ENCODE assay signal across 9 mouse cellular contexts in genomic region chr6:91472319-91472718, GRCm38 (mm10). TPM values are rescaled to one million over a fixed set of nuclear protein-coding genes. Genes with fewer than 3 reads are reported as not detected.
A peak's percentile ranks its signal among the peaks of the same experiment; 100 is the strongest.
DNase-seq lines count a peak whose midpoint lies in the region; ATAC-seq lines count a peak whose summit lies in the region.
"Had no signal": no experiment of that assay in that cellular context is flagged by ENCODE, and none has a peak within 500 bp of the region (broad histone marks: within the 10 kb centered on the region; RNA-seq: fewer than 3 reads in every experiment).

No protein-coding gene starts in this region.

- H3K4me2 ChIP-seq in hindbrain, embryonic 16.5 days (ENCODE audit: low read length): peak overlapping the region; percentile 75
- H3K4me2 ChIP-seq in midbrain, embryonic 12.5 days (replicated peaks): peak overlapping the region; percentile 67

- H3K9ac ChIP-seq in hindbrain, embryonic 16.5 days (ENCODE audit: low read depth, low read length): peak overlapping the region; percentile 81
- peak overlapping the region; percentile 76 for H3K9ac ChIP-seq in midbrain, embryonic 12.5 days (replicated peaks)

- WGBS in hindbrain, embryonic 16.5 days: 32% methylated on average over 6 of the region's 6 CpGs
- 32% methylated on average over 6 of the region's 6 CpGs for WGBS in midbrain, embryonic 12.5 days

- peaks cover 3% of the 10 kb centered on the region for H3K36me3 ChIP-seq in hindbrain, embryonic 16.5 days (ENCODE audit: control insufficient read depth, insufficient read depth, low read length)
- H3K36me3 ChIP-seq in midbrain, embryonic 12.5 days: peaks cover 20% of the 10 kb centered on the region

- peak; percentile 27 for DNase-seq in adrenal gland, postnatal 14 days
- no peak for DNase-seq in adrenal gland, adult 8-10 months
- DNase-seq in thymus, postnatal 0 days (ENCODE audit: low spot score): peak; percentile 42
- no peak for DNase-seq in thymus, postnatal 36 days
- no peak for DNase-seq in spleen, postnatal 14 days (ENCODE audit: low spot score in 2 of 2)

- ATAC-seq in hindbrain, embryonic 16.5 days: no peak
- no peak for ATAC-seq in midbrain, embryonic 12.5 days (ENCODE audit: low FRiP score, low read depth)
- ATAC-seq in megakaryocyte-erythroid progenitor cell, adult 5-6 weeks (replicated peaks; ENCODE audit: low FRiP score, low TSS enrichment, poor library complexity, severe bottlenecking): no peak

- H3K27me3 ChIP-seq in hindbrain, embryonic 16.5 days (replicated peaks; ENCODE audit: control insufficient read depth, insufficient read depth, low read length): no peaks in the 10 kb centered on the region
- H3K27me3 ChIP-seq in midbrain, embryonic 12.5 days: no peaks in the 10 kb centered on the region
- H3K27me3 ChIP-seq: Patski had no signal

- peaks cover 20% of the 10 kb centered on the region for H3K4me1 ChIP-seq in hindbrain, embryonic 16.5 days (ENCODE audit: control insufficient read depth, insufficient read depth, low read depth, low read length)
- peaks cover 34% of the 10 kb centered on the region for H3K4me1 ChIP-seq in midbrain, embryonic 12.5 days

- H3K27ac ChIP-seq in hindbrain, embryonic 16.5 days (ENCODE audit: low read depth, low read length): no peak overlapping the region; the same call in 1 of the 2 replicates
- H3K27ac ChIP-seq in midbrain, embryonic 12.5 days (replicated peaks): no peak overlapping the region

- peak overlapping the region; percentile 80 for H3K4me3 ChIP-seq in hindbrain, embryonic 16.5 days (ENCODE audit: low read length)
- peak overlapping the region; percentile 78 for H3K4me3 ChIP-seq in midbrain, embryonic 12.5 days

- H3K9me3 ChIP-seq in hindbrain, embryonic 16.5 days (ENCODE audit: control insufficient read depth, low read length): no peaks in the 10 kb centered on the region
- no peaks in the 10 kb centered on the region for H3K9me3 ChIP-seq in midbrain, embryonic 12.5 days

RNA-seq across cellular contexts. Expression of gene Chchd4, which starts 1.0 kb away (rescaled TPM):
- total RNA-seq in adrenal gland, postnatal 14 days (2021): 16.2 and 20.0 TPM in 2 replicates
- total RNA-seq in adrenal gland, adult 8-10 months (2022): 10 to 100 TPM; 16.6 to 19.3 (median 18.2) TPM
- 21.6 and 23.7 TPM in 2 replicates for polyA plus RNA-seq in thymus, postnatal 0 days (2015; fragmentation: Nextera tagmentation; extraction: Ambion mirVana)
- 39.1 and 40.8 TPM in 2 replicates for polyA plus RNA-seq in hindbrain, embryonic 16.5 days (2015; fragmentation: Nextera tagmentation; extraction: Ambion mirVana)
- 22.2 TPM in 2 replicates for polyA plus RNA-seq in midbrain, embryonic 12.5 days (2016; fragmentation: Nextera tagmentation; extraction: Ambion mirVana)
- 23.1 and 26.8 TPM in 2 replicates for total RNA-seq in megakaryocyte-erythroid progenitor cell, adult 5-6 weeks (2014; fragmentation: Nextera tagmentation)
- 24.1 and 24.9 TPM in 2 replicates for total RNA-seq in megakaryocyte-erythroid progenitor cell, adult 5-6 weeks (2017)

RNA-seq across cellular contexts. Expression of gene Tmem43, which starts 1.2 kb away (rescaled TPM):
- 27.6 and 34.2 TPM in 2 replicates for total RNA-seq in adrenal gland, postnatal 14 days (2021)
- 10 to 100 TPM; 46.0 to 70.9 (median 60.9) TPM for total RNA-seq in adrenal gland, adult 8-10 months (2022)
- 44.3 and 44.5 TPM in 2 replicates for polyA plus RNA-seq in thymus, postnatal 0 days (2015; fragmentation: Nextera tagmentation; extraction: Ambion mirVana)
- 49.8 and 57.0 TPM in 2 replicates for polyA plus RNA-seq in hindbrain, embryonic 16.5 days (2015; fragmentation: Nextera tagmentation; extraction: Ambion mirVana)
- polyA plus RNA-seq in midbrain, embryonic 12.5 days (2016; fragmentation: Nextera tagmentation; extraction: Ambion mirVana): 61.5 and 63.4 TPM in 2 replicates
- 18.7 and 19.4 TPM in 2 replicates for total RNA-seq in megakaryocyte-erythroid progenitor cell, adult 5-6 weeks (2014; fragmentation: Nextera tagmentation)
- 16.0 and 22.4 TPM in 2 replicates for total RNA-seq in megakaryocyte-erythroid progenitor cell, adult 5-6 weeks (2017)

RNA-seq across cellular contexts. Expression of gene Xpc, which starts 43.4 kb away (rescaled TPM):
- total RNA-seq in adrenal gland, postnatal 14 days (2021): 12.5 and 14.6 TPM in 2 replicates
- 10 to 100 TPM; 19.6 to 24.0 (median 22.6) TPM for total RNA-seq in adrenal gland, adult 8-10 months (2022)
- polyA plus RNA-seq in thymus, postnatal 0 days (2015; fragmentation: Nextera tagmentation; extraction: Ambion mirVana): 26.4 and 27.5 TPM in 2 replicates
- polyA plus RNA-seq in hindbrain, embryonic 16.5 days (2015; fragmentation: Nextera tagmentation; extraction: Ambion mirVana): 15.8 and 17.0 TPM in 2 replicates
- polyA plus RNA-seq in midbrain, embryonic 12.5 days (2016; fragmentation: Nextera tagmentation; extraction: Ambion mirVana): 26.2 and 26.5 TPM in 2 replicates
- 8.8 and 10.4 TPM in 2 replicates for total RNA-seq in megakaryocyte-erythroid progenitor cell, adult 5-6 weeks (2014; fragmentation: Nextera tagmentation)
- 25.1 and 35.4 TPM in 2 replicates for total RNA-seq in megakaryocyte-erythroid progenitor cell, adult 5-6 weeks (2017)

RNA-seq across cellular contexts. Expression of gene Lsm3, which starts 43.4 kb away (rescaled TPM):
- total RNA-seq in adrenal gland, postnatal 14 days (2021): 38.2 and 39.5 TPM in 2 replicates
- 10 to 100 TPM; 29.6 to 42.9 (median 37.4) TPM for total RNA-seq in adrenal gland, adult 8-10 months (2022)
- polyA plus RNA-seq in thymus, postnatal 0 days (2015; fragmentation: Nextera tagmentation; extraction: Ambion mirVana): 327 and 351 TPM in 2 replicates
- 136 and 139 TPM in 2 replicates for polyA plus RNA-seq in hindbrain, embryonic 16.5 days (2015; fragmentation: Nextera tagmentation; extraction: Ambion mirVana)
- 216 and 231 TPM in 2 replicates for polyA plus RNA-seq in midbrain, embryonic 12.5 days (2016; fragmentation: Nextera tagmentation; extraction: Ambion mirVana)
- 211 and 214 TPM in 2 replicates for total RNA-seq in megakaryocyte-erythroid progenitor cell, adult 5-6 weeks (2014; fragmentation: Nextera tagmentation)
- total RNA-seq in megakaryocyte-erythroid progenitor cell, adult 5-6 weeks (2017): 372 and 520 TPM in 2 replicates

Comparison
In these comparisons a context has a peak if more than half of its experiments do, and no peak if none do; other contexts are left out.
1. DNase-seq: peak in adrenal gland, postnatal 14 days (single experiment) and thymus, postnatal 0 days (single experiment); none in adrenal gland, adult 8-10 months (single experiment), thymus, postnatal 36 days (0 of 2) and spleen, postnatal 14 days (0 of 2).